Mouse (Mus musculus): ENCODE data around the gene Olfr1442.
"Not testable (repeated sequence)": the region's sequence is repeated elsewhere in the genome, so short reads cannot be mapped to it uniquely, and the experiment has no call there.

Olfr1442 gene

DNA sequence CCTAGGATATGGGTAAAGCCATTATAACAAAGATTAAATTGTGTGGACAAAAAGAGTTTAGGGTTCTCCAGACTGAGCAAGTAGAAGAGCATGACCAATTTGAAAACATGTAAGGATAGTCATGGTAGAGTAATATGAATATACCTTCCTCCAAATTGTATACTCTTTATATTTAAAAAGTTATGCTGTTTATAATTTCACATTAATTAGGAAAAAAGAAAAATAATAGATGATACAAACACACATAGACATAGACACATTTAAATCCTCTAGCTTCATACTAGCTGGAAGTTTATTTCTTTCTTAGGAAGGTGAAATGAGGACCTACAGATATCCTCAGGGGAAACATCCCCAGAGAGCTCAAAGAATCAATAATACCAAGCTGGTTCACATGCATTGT, at the start of gene Olfr1442:
Gene Olfr1442 (plus strand): TSS at position 301 of the 400 bp plus-strand sequence.
- DNase-seq (ENCODE audit: low spot score) = no peak

DNA sequence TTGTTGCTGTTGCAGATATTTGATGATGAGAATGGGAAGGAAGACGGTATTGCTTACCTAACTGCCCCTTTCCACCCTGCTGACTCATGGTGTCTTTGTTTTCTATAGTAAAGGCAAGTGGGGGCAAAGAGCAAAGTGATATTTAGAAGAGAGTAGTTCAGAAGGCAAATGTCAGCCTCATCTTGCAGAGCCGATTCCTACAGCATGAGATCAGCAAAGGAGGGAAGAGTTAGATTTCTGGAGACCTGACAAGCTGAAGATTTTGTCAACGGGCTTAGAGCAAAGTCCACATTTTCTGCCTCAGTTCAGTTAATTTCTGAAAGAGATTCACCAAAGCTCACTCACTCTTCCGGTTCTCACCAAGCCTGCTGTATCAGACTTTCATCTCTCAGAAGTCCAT, 37.1 kb upstream of the Olfr1442 start, which contains the start of gene Glyat:
Gene Glyat (plus strand): TSS at position 133 of the 400 bp plus-strand sequence.
- no peak for DNase-seq (ENCODE audit: low spot score)

DNA sequence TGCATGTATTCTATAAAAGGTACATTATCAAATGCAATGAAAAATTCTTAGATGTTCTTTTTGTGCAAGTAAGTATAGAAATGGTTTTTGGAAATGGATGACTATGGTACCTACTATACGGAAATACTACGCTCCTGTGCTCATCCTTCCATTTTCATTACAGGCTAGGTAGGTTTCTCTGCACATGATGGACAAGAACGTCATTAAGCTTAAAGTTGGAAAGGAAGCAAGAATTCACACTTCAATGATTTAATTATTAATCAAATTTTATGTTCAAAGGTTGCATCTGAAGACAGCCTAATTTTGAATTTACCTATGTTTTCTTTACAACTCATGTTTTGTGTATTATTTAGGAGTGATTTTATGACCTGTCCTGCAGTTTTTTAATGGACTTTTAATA, 36.0 kb upstream of the Olfr1442 start:
- DNase-seq (ENCODE audit: low spot score) = no peak

DNA sequence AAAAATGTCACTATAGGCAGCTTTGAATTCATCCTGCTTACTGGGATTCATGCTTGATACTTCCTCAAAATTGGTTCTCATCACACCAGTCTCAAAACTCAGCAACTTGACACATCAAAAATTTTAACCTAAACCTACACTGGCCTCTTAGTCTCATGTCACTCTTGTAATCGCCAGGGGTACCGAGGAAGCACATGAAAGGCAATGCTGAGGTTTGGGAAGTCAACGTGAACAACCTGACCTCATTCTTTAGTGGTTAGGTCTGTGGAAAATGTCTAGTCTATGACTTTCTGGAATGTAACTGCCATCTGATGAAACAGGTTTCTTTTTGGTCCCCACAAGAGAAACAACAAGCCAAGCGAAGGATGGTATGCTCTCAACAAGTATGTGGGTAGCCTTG, 35.3 kb upstream of the Olfr1442 start:
- DNase-seq (ENCODE audit: low spot score) = no peak

DNA sequence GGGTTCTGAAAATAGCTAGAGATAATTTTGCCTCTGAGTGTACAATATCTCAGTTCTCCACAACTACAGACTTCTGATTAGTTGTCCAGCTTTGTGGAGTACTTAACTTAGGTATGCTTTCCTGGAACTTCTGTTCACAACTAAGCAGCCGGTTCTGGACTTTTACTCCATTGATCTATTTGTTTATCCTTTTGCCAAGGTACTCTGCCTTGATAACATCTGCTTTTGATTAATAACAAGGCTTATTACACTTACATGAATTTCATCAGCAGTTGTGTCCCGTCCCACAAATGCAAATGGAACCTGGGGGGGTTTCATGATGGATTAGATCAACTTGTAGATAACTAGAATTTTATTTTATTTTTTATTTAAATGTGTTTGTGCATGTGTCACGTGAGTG, 33.4 kb upstream of the Olfr1442 start:
- no peak for DNase-seq (ENCODE audit: low spot score)

DNA sequence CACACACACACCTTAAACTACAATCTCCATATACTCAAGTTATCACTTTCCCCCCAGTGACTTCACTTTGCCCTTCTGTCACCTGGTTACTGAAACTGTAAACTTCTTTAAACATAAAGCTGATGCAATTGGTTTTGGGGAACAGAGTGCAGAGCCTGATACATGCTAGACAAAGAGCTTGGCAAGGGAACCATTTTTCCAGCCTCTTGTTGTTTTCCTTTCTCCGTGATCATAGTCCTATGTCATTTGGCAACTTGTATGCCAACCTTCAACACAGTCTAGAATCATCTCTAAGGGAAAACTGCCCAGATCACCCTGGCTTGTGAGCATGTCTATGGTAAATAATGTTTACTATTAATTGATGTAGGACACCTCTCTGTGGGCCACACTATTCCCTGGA, 32.2 kb upstream of the Olfr1442 start:
- DNase-seq (ENCODE audit: low spot score) = no peak

DNA sequence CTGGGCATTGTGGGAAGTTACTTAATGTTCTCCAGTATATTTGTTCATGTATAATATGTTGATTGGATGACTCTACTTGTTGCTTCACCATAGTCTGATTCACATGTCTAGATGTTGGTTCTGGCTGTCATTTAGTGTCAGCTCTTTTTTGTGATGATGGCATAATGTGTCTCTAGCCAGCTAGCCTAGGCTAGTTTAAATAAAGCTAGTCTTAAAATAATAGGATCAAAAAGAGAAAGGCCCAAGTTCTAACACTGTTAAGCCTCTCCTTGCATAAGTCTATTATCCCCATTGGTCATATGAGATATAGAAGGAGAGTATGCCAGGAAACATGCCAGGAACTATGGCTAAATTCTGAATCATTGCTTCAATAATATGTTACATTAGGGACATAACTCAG, 20.7 kb upstream of the Olfr1442 start:
- no peak for DNase-seq (ENCODE audit: low spot score)

DNA sequence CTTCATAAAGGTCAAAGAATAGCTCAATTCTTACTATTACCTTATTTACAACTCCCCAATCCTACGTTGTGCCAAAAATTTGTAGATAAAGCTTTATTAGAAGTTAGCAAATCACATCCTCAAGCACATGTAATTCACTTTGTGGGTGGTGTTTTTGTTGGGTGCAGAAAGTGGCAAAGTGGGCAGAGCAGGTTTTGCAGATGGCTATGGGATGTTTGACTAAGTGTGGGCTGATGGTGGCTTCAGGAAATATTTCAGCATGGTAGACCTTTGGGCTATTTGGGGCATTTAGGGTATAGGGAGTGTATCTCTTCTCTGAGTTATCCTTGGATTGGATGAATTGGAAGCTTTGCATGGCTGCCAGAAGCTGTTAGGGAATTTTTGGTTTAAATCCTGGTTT, 4.1 kb upstream of the Olfr1442 start:
- DNase-seq (ENCODE audit: low spot score) = no peak

DNA sequence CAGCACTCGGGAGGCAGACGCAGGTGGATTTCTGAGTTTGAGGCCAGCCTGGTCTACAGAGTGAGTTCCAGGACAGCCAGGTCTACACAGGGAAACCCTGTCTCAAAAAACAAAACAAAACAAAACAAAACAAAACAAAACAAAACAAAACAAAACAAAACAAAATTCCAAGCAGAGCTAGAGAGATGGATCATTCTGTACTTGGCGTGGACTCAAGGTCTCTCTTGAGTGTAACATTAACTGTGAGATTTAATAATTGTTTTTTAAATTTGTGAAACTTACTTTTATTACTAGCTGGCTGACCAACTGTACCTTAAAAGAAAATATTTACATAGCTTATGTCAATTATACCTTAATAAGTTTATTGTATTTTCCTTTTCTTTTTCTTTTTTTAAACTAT, 1.6 kb upstream of the Olfr1442 start:
- DNase-seq (ENCODE audit: low spot score) = not testable (repeated sequence)

DNA sequence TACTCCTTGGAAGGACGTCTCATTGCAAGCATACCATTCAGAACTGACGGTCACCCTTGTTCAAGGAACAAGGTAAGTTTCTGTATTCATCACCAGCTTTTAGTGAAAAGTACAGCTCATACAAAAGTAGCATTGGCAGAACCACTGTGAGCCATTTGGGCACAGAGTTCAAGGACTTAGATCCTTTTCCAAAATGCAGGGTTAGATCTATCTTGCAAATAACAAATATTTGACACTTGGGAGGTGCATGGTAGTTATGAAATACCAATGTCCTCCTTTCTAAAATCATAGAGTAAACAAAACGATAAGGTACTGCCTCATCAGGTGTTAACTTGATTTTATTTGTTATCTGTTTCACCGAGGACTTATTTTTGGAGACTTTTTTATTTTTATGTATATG, 812 bp downstream of the Olfr1442 start:
- no peak for DNase-seq (ENCODE audit: low spot score)

DNA sequence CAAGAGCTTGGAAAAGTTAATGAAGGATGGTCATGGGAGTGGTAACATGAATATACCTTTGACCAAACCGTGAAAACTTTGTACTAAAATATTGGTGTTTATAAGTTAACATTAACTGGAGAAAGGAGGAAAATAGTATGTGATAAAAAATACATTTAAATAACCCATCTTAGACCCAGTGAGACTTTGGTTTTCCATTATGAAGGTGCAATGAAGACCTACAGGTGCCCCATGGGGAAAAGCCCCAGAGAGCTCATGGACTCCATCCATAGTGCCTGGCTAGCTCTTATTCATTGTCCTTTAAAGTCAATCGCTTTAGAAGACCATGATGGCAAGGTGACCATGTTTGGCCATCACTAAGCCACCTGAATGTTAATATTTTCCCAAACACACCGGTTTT, 7.6 kb downstream of the Olfr1442 start, which contains the start of gene Olfr1443:
Gene Olfr1443 (plus strand): TSS at position 301 of the 400 bp plus-strand sequence.
- no peak for DNase-seq (ENCODE audit: low spot score)

DNA sequence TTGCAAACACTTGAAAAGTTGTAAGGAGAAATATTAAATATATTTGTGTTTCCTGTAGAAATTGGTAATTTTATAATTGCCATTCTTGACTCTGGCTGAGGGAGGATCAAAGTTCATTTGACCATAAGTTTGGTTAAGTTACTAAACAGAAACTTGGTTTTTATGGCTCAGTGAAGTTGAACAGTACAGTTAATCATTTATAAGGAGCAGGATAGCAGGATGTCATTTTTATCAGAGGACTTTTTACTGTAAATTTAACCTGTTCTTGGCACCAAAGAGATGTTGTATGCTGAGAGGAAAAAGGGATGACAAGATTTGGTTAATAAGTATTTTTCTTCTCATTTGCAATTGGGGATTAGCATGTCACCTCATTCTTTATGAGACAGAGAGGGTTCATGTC, 14.4 kb downstream of the Olfr1442 start:
- DNase-seq (ENCODE audit: low spot score) = no peak

DNA sequence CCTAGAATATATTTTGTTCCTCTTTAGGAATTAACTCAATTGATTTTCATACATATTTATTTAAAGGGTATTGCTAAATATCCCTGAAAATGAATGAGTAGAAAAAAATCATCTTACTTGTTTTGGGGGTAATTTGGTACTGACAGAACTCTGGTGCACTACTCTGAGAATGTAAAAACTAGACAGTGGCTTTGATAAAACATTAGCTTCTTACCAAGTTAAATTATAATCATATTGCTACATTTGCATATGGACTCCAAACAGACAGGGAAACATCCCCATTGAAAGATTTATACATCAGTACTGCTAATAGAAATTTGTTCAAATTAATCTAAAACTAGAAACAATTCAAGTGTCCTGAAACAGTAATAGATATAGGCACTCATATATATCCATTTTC, 15.0 kb downstream of the Olfr1442 start:
- no peak for DNase-seq (ENCODE audit: low spot score)

DNA sequence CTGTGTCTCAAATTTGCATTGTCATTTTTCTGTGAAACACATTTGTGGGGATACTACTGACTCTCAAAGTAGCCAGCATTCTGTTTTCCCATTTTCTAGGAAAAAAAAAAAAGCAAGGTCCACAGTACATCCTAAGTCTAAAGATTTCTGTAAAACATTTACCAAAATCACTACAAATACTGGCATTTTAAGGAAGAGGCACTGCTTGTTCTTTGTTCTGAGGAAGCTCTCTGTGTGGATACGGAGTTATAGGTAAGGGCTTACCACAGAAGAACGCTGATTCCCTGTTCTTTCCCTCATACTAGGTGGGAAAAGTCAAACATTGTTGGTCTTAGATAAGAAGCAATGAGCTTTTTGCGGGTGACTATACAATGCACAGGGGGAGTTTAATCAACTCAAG, 25.4 kb downstream of the Olfr1442 start, which contains the start of gene Keg1:
Gene Keg1 (plus strand): TSS at position 197 of the 400 bp plus-strand sequence.
- DNase-seq (ENCODE audit: low spot score) = no peak

DNA sequence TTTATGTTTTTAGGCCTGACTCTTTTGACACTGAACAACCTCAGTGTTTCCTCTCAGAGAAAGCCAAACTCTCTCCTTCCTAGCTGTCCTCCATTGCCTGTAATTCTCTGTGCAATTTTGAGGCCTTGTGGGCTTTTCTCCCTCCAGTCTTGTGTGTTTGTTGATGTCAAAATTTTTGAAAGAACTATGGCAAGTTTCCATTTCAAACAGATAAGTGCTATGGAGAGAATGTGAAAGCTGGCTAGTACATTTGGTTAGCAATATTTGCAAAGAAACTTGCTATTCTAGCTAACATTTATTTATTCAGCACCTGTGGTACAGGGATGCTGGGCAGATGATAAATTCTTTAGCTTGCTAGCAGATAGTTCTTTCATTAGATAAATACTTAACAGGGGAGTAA, 26.0 kb downstream of the Olfr1442 start:
- no peak for DNase-seq (ENCODE audit: low spot score)

DNA sequence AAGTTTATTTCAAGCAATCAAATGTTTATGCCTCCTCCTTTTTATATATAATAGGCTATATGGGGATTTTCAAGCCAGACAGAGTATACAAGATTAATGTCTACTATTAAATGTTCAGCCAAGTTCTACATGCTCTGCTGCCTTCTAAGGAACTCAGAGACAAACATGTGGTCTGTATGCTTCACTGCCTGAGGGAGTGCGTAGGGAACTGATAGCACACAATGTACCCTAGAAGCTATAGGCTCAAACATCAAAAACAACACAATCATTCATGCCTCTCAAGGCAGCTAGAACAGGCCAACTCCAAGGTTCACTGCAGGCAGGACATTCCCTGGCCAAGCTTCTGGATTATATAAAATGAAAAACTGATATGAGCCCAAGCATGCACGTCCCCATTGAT, 38.2 kb downstream of the Olfr1442 start:
- no peak for DNase-seq (ENCODE audit: low spot score)

DNA sequence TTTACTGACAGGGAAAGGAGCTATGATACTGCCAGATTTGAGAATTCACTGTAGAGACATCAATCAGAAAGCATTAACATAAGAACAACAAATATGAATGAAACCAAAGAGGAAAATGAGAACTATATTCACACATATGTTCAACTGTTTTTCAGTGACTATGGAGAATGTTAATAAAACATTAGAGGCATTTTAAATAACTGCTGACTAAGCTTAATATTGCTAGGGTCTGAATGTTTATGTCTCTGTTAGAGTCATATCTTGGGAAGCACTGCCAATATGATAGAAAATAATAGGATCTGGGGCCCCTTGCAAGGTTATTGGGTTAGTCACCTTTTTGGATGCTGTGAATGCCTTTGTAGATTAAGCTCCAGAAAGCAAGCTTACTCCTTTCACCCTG, 38.7 kb downstream of the Olfr1442 start:
- DNase-seq (ENCODE audit: low spot score) = no peak

DNA sequence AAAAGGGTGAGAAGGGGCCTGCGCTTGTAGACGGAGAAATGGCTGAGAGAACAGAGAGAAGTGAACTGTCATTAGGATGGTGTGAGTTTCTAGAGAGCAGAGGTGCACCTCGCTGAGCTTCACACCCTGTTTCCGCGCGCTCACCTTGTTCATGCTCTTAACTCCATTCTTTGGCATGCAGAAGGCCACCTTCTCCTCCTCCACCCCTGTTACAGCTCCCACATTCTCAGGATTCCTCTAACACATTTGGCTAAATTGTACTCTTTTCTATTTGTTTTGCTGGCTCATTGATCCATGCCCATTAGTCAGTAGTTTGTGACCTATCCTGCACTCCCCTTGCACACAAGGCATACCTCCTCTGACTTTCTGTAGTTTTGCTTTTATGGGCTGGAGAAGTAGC, 49.0 kb downstream of the Olfr1442 start:
- DNase-seq (ENCODE audit: low spot score) = no peak

DNA sequence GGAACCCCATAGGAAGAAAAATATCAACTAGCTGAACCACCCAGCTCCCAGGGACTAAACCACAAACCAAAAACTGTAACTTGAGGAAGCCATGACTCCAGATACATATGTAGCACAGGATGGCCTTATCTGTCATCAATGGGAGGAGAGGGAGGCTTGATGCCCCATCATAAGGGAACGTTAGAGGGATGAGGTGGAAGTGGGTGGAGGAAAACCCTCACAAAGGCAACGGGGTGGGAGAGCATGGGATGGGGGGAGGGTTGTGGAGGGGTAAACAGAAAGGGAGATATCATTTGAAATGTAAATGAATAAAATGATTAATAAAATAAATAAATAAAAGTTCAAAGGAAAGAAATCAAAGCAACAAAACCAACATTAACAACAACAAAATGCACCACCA, 50.2 kb downstream of the Olfr1442 start:
- no peak for DNase-seq (ENCODE audit: low spot score)

DNA sequence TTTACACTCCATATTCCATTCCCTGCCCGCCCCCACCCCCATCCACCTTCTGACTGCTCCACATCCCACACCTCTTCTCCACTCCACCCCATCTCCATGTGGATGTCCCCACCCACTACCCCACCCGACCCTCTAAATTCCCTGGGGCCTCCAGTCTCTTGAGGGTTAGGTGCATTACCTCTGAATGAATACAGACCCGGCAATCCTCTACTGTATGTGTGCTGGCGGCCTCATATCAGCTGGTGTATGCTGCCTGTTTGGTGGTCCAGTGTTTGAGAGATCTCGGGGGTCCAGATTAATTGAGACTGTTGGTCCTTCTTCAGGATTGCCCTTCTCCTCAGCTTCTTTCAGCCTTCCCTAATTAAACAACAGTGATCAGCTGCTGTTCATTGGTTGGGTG, 50.7 kb downstream of the Olfr1442 start:
- not testable (repeated sequence) for DNase-seq (ENCODE audit: low spot score)

DNA sequence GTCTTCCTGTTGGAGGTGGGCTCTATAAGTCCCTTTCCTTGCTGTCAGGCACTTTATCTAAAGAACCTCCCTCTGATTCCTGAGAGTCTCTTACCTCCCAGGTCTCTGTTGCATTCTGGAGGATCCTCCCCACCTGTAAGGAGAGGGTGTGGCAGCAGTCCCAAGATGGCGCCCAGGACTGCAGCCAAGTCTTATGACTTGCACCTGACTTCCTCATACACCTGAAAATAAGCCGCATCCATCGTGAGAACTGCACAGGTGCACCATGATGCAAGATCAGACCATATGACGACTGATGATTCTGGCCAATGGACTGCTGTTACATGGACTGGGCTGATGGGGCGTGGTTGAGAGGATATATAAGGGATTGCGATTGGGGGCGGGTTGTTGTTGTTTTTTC, 51.4 kb downstream of the Olfr1442 start:
- DNase-seq (ENCODE audit: low spot score) = not testable (repeated sequence)

DNA sequence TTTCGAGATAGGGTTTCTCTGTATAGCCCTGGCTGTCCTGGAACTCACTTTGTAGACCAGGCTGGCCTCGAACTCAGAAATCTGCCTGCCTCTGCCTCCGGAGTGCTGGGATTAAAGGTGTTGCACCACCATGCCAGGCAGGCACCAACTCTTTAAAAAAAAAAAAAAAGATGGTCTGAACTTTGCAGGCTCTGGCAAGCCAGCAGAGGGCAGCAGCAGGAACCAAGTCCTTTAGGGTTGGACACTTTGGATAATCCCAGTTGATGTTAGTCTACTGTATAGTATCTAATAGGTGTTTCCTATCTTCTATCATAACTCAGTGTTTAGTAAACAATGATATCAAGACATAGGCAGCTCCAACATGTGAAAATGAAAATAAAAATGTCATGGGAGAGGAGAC, 52.1 kb downstream of the Olfr1442 start:
- DNase-seq (ENCODE audit: low spot score) = peak; percentile 8

DNA sequence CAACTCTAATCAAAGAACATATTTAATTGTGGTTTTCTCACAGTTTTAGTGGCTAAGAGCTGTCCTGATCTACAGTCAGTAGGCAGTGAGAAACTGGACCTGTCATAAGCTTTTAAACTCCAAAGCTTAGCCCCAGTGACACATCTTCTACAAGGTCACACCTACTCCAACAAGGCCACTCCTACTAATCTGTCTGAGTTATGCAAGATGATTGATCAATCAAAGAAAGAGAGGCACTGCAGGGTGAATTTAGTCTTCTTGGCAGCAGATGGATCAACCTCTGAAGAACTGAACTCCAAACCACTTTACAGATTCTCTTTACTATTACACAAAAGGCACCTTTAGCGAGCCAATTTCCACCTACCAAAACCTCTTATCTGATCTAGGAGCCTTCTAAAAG, 55.6 kb downstream of the Olfr1442 start:
- no peak for DNase-seq (ENCODE audit: low spot score)
